Mouse (Mus musculus) heart, embryonic 11.5 days (tissue): ENCODE results near the gene Polr1a. TPM values are rescaled to one million over a fixed set of nuclear protein-coding genes. Genes with fewer than 3 reads are reported as not detected.

Experiments used
- ATAC-seq: fragments of 200-750 bp; cut with Nextera tagmentation; replicated peaks from 2 replicates; pipeline ENCODE4 v1.8.0; 2017; ENCODE audit warnings: moderate library complexity; ENCODE audit not compliant: insufficient number of reproducible peaks, low FRiP score, low TSS enrichment
- H3K27ac ChIP-seq: fragments of 300-500 bp; sonication (generic); 2 replicates; pipeline ENCODE4 v1.5.1; 2014; ENCODE audit warnings: mild to moderate bottlenecking, low read depth, low read length
- H3K27me3 ChIP-seq: fragments of 300-500 bp; sonication (generic); 2 replicates; pipeline ENCODE4 v1.6.1; 2014; ENCODE audit warnings: mild to moderate bottlenecking, low read length, mixed read lengths; ENCODE audit not compliant: control insufficient read depth, insufficient read depth
- H3K36me3 ChIP-seq: fragments of 300-500 bp; sonication (generic); 2 replicates; pipeline ENCODE4 v1.6.1; 2014; ENCODE audit warnings: mild to moderate bottlenecking, low read length, moderate library complexity, mixed read lengths; ENCODE audit not compliant: control insufficient read depth, insufficient read depth
- H3K4me1 ChIP-seq: fragments of 300-500 bp; sonication (generic); 2 replicates; pipeline ENCODE4 v1.6.1; 2014; ENCODE audit warnings: low read length; ENCODE audit not compliant: control insufficient read depth, insufficient read depth
- H3K4me2 ChIP-seq: fragments of 300-500 bp; sonication (generic); 2 replicates; pipeline ENCODE4 v1.6.1; 2014; ENCODE audit warnings: mild to moderate bottlenecking, moderate library complexity
- H3K4me3 ChIP-seq: fragments of 300-500 bp; sonication (generic); 2 replicates; pipeline ENCODE4 v1.5.1; 2014; ENCODE audit warnings: low read depth, low read length
- H3K9ac ChIP-seq: fragments of 300-500 bp; sonication (generic); 2 replicates; pipeline ENCODE4 v1.6.1; 2014; ENCODE audit warnings: mild to moderate bottlenecking, low read depth, low read length, moderate library complexity
- H3K9me3 ChIP-seq: fragments of 300-500 bp; sonication (generic); replicated peaks from 2 replicates; pipeline ENCODE4 v1.6.1; 2016; ENCODE audit warnings: low read length; ENCODE audit not compliant: control insufficient read depth
- WGBS: fragments of 180-500 bp; shearing (Covaris S2); extraction: QIAGEN DNeasy Blood & Tissue Kit; methylation state at CpG from one replicate; pipeline ENCODE4 v1.1.7; 2014; ENCODE audit not compliant: insufficient replicate concordance; 5-methylcytosine and 5-hydroxymethylcytosine counted together
- polyA plus RNA-seq: library from polyadenylated mRNA; unstranded; fragments of >200 nt; fragmentation: Nextera tagmentation; extraction: Ambion mirVana; gene quantifications from 2 replicates; pipeline ENCODE4 v1.2.1, GENCODE M21; 2014

The Polr1a gene
- polyA plus RNA-seq: 21.4 and 24.2 TPM in 2 replicates

DNA sequence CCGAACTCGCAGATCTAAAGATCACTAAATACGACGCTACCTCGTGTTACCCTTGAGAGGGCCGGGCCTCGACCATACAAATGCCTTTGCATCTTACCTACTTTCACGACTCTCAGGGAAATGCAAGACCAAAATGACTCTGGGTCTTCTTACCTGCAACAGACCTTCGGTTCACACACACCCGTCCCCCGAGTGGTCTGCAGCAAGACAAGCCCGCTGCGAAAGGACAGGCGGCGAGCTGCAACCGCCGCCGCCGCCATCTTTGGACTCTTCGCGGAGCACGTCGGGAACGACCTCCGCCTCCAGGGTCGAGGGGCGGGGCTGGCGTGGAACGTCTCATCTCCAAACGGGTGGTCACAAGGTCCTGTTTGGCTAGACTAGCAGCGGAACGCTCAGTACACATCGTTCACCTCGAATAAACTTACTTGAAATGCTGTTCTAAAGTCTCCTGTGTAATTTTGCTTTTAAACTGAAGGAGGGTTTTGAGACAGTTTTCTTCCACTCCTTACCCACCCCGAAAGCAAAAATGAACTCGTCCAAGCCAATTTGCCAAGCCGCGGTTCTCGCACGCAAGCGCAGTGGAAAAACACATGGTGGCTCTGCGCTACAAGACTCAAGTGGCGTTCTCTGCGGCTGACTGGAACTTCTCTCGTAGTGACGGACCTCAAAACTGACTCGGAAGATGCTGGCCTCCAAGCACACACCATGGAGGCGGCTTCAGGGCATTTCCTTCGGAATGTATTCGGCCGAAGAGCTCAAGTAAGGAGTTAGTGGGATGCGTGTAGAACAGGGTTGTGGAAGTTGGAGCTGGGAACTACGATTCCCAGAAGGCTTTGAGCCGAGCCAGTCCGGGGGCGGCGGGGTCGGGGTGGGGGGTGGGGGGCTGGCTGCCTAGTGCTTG, at the start of gene Polr1a, which contains the start of gene Ptcd3:
TSS of gene Polr1a (plus strand) at position 573 of the 901 bp plus-strand sequence.
TSS of gene Ptcd3 (minus strand) at position 270 of the 901 bp plus-strand sequence.
- WGBS: under 1% methylated on average over 58 of the region's 58 CpGs
- Histone ChIP-seq H3K4me1 (peaks cover 18% of the 10 kb centered on the region), H3K4me3 (peak within 1 kb of the TSS; percentile 90), H3K36me3 (peaks cover 5% of the 10 kb centered on the region; the same call in 1 of the 2 replicates), H3K9me3 (no peaks in the 10 kb centered on the region), H3K27me3 (no peaks in the 10 kb centered on the region), H3K9ac (peak within 1 kb of the TSS; percentile 82), H3K27ac (peak within 1 kb of the TSS; percentile 59), H3K4me2 (peak within 1 kb of the TSS; percentile 74)
- peak; percentile 85 for ATAC-seq

- Histone ChIP-seq H3K27ac (no peak overlapping the region), H3K4me3 (no peak overlapping the region), H3K36me3 (peaks cover 41% of the 10 kb centered on the region), H3K4me2 (no peak overlapping the region), H3K27me3 (no peaks in the 10 kb centered on the region), H3K9ac (no peak overlapping the region), H3K4me1 (no peaks in the 10 kb centered on the region), H3K9me3 (no peaks in the 10 kb centered on the region)
- WGBS: 89% methylated on average over 2 of the region's 2 CpGs
- no peak for ATAC-seq
These were observed 41.1 kb upstream of the Polr1a start for GRCm38 (mm10) chr6:71867751-71868150.

GRCm38 (mm10) chr6:71868809-71869208, 40.0 kb upstream of the Polr1a start:
- H3K4me2 ChIP-seq: no peak overlapping the region
- no peaks in the 10 kb centered on the region for H3K9me3 ChIP-seq
- ATAC-seq: no peak
- peaks cover 37% of the 10 kb centered on the region for H3K36me3 ChIP-seq
- H3K9ac ChIP-seq: no peak overlapping the region
- H3K4me3 ChIP-seq: no peak overlapping the region
- no peak overlapping the region for H3K27ac ChIP-seq
- no peaks in the 10 kb centered on the region for H3K4me1 ChIP-seq
- H3K27me3 ChIP-seq: no peaks in the 10 kb centered on the region
- 81% methylated on average over 1 of the region's 1 CpGs for WGBS

- H3K9ac ChIP-seq: no peak overlapping the region
These were observed 37.5 kb upstream of the Polr1a start for GRCm38 (mm10) chr6:71871396-71871795.

DNA sequence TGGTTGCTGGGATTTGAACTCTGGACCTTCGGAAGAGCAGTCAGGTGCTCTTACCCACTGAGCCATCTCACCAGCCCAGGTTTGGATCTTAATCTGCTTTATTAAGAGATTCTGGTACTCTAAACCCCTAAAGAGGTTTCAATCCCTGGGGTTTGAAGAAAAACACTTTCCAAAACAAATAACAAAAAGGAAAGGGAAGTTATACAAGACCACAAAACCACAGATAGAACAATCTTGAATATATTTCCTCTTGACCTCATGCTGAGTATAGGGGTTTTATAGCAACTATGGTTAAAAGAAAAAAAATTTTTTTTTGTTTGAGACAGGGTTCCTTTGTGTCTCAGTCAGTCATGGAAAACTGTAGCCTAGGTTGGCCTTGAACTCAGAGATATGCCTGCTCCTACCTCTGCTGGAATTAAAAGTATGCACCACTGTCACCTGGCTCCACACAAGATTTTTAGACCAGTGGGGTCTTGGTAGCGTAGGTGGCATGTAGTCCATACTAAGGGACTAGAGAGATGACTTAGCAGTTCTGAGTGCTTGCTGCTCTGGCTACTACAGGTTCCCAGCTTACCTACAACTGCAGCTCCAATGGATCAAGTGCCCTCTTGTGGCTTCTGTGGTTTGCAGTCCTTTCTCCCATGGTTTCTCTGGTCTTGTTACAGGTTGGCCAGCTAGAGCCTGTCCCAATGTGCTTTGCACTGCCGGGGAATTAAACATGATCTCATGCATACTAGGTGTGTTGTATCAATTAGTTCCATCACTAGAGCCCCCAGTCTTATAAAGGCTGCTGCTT, 30.7 kb upstream of the Polr1a start:
- no peaks in the 10 kb centered on the region for H3K9me3 ChIP-seq
- no peaks in the 10 kb centered on the region for H3K27me3 ChIP-seq
- no peak overlapping the region for H3K4me2 ChIP-seq
- H3K4me1 ChIP-seq: no peaks in the 10 kb centered on the region
- no peak overlapping the region for H3K9ac ChIP-seq
- ATAC-seq: no peak
- no peak overlapping the region for H3K4me3 ChIP-seq
- H3K27ac ChIP-seq: no peak overlapping the region
- 89% methylated on average over 3 of the region's 3 CpGs for WGBS
- peaks cover 39% of the 10 kb centered on the region for H3K36me3 ChIP-seq

More at GRCm38 (mm10) chr6:71871396-71871795, 37.5 kb upstream of the Polr1a start:
- H3K27ac ChIP-seq: no peak overlapping the region
- ATAC-seq: no peak
- 93% methylated on average over 9 of the region's 9 CpGs for WGBS
- peaks cover 27% of the 10 kb centered on the region for H3K36me3 ChIP-seq
- no peaks in the 10 kb centered on the region for H3K27me3 ChIP-seq
- H3K4me1 ChIP-seq: no peaks in the 10 kb centered on the region
- no peak overlapping the region for H3K4me2 ChIP-seq
- H3K4me3 ChIP-seq: no peak overlapping the region
- H3K9me3 ChIP-seq: no peaks in the 10 kb centered on the region

- Histone ChIP-seq H3K36me3 (peaks cover 25% of the 10 kb centered on the region), H3K4me1 (no peaks in the 10 kb centered on the region), H3K9ac (no peak overlapping the region), H3K4me2 (no peak overlapping the region), H3K9me3 (no peaks in the 10 kb centered on the region), H3K4me3 (no peak overlapping the region), H3K27me3 (no peaks in the 10 kb centered on the region), H3K27ac (no peak overlapping the region)
- WGBS: 86% methylated on average over 4 of the region's 4 CpGs
- ATAC-seq: no peak
These were observed 15.6 kb upstream of the Polr1a start for GRCm38 (mm10) chr6:71893263-71893662.

DNA sequence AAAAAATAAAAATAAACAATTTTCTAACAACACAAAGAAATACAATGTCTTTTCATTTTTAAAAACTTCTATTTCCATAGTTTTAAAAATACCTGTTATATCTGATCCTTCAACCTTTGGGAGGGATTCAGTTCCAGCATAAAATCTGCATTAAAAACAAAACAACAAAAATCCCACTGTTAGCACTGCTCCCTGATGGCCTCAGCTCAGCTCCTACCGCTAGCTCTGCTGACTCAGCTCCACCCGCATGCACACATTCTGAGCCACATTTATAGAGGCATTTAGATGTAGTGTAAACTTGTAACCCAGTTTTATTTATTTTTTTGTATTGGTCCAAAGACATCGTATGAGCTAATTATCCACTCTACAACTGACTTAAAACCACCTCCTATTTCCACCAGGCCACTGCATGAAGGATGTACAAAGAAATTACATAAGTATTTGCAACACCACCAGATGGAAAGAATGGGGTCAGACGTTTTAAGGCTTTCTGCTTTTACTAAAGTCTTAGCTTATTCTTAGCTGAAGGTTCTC, 1.1 kb upstream of the Polr1a start:
- Histone ChIP-seq H3K9ac (peak overlapping the region; percentile 82), H3K4me2 (peak overlapping the region; percentile 74), H3K27ac (no peak overlapping the region), H3K9me3 (no peaks in the 10 kb centered on the region), H3K36me3 (peaks cover 3% of the 10 kb centered on the region; the same call in 1 of the 2 replicates), H3K4me1 (peaks cover 18% of the 10 kb centered on the region), H3K27me3 (no peaks in the 10 kb centered on the region), H3K4me3 (peak overlapping the region; percentile 90)
- 5% methylated on average over 4 of the region's 4 CpGs for WGBS
- no peak for ATAC-seq

- Histone ChIP-seq H3K27ac (no peak overlapping the region), H3K36me3 (peaks cover 5% of the 10 kb centered on the region; the same call in 1 of the 2 replicates), H3K9me3 (no peaks in the 10 kb centered on the region), H3K4me2 (peak overlapping the region; percentile 74), H3K4me3 (peak overlapping the region; percentile 90), H3K27me3 (no peaks in the 10 kb centered on the region), H3K4me1 (peaks cover 18% of the 10 kb centered on the region), H3K9ac (peak overlapping the region; percentile 82)
- ATAC-seq: no peak
- 26% methylated on average over 10 of the region's 10 CpGs for WGBS
These were observed 531 bp downstream of the Polr1a start for GRCm38 (mm10) chr6:71909384-71909783.
